In genomic region chr10:118545966-118546365, GRCm38 (mm10) we compare ENCODE assay signal across 11 mouse cellular contexts.
DNase-seq lines count a peak whose midpoint lies in the region; ATAC-seq and TF ChIP-seq lines count a peak whose summit lies in the region.
"Had no signal": no experiment of that assay in that cellular context is flagged by ENCODE, and none has a peak within 500 bp of the region (broad histone marks: within the 10 kb centered on the region; RNA-seq: fewer than 3 reads in every experiment).

No protein-coding gene starts in this region.

- WGBS in limb, embryonic 14.5 days: 13% methylated on average over 1 of the region's 1 CpGs
- WGBS in limb, embryonic 10.5 days: 19% methylated on average over 1 of the region's 1 CpGs

- H3K9me3 ChIP-seq in limb, embryonic 14.5 days (ENCODE audit: control insufficient read depth, low read length): no peaks in the 10 kb centered on the region
- no peaks in the 10 kb centered on the region for H3K9me3 ChIP-seq in limb, embryonic 10.5 days (replicated peaks)
- H3K9me3 ChIP-seq: midbrain, embryonic 12.5 days had no signal

- no peak overlapping the region for H3K4me3 ChIP-seq in limb, embryonic 14.5 days (replicated peaks; ENCODE audit: low read length)
- no peak overlapping the region for H3K4me3 ChIP-seq in limb, embryonic 10.5 days
- H3K4me3 ChIP-seq: heart, embryonic 12.5 days; midbrain, embryonic 12.5 days had no signal

- DNase-seq in cerebellum, postnatal 10 days: peak; percentile 47 to 74
- peak; percentile 48 for DNase-seq in limb, embryonic 14.5 days (ENCODE audit: low spot score)
- no peak for DNase-seq in limb, embryonic 10.5 days (ENCODE audit: low spot score)
- no peak for DNase-seq in Patski (ENCODE audit: low read depth, low spot score)
- DNase-seq in gastrocnemius, adult 8-10 months (ENCODE audit: low spot score in 2 of 2): no peak
- no peak for DNase-seq in cerebellum, postnatal 4 days (ENCODE audit: low spot score in 2 of 2)
- DNase-seq: cerebellum, adult 9-10 months had no signal

- TF ChIP-seq CTCF in Patski (IDR thresholded peaks at IDR 0.05): peak; percentile 34

- CTCF ChIA-PET in Patski (lab: Charles Lee): no interaction called here

- no peaks in the 10 kb centered on the region for H3K4me1 ChIP-seq in limb, embryonic 14.5 days (ENCODE audit: control insufficient read depth, insufficient read depth, low read length)
- H3K4me1 ChIP-seq in limb, embryonic 10.5 days: no peaks in the 10 kb centered on the region
- H3K4me1 ChIP-seq: midbrain, embryonic 12.5 days had no signal

- no peaks in the 10 kb centered on the region for H3K36me3 ChIP-seq in limb, embryonic 14.5 days (ENCODE audit: control insufficient read depth, insufficient read depth, low read length)
- H3K36me3 ChIP-seq in limb, embryonic 10.5 days: no peaks in the 10 kb centered on the region
- H3K36me3 ChIP-seq: heart, embryonic 12.5 days; midbrain, embryonic 12.5 days had no signal

- no peak overlapping the region for H3K9ac ChIP-seq in limb, embryonic 14.5 days (ENCODE audit: low read depth, low read length, severe bottlenecking)
- H3K9ac ChIP-seq: heart, embryonic 12.5 days; midbrain, embryonic 12.5 days had no signal

- H3K4me2 ChIP-seq in limb, embryonic 14.5 days (replicated peaks; ENCODE audit: low read depth, low read length, severe bottlenecking): no peak overlapping the region
- H3K4me2 ChIP-seq: heart, embryonic 12.5 days; midbrain, embryonic 12.5 days had no signal

- in situ Hi-C loops in Patski (cut with MboI; ENCODE audit: low pct_unique_long_range_greater_than_20kb): loop anchor here (25.0 kb wide), 1 partner anchor 384 kb away; no protein-coding TSS in a partner anchor

- POLR2A ChIA-PET in Patski (lab: Charles Lee): no interaction called here

- ATAC-seq in cerebellum, adult (ENCODE audit: insufficient number of reproducible peaks, low FRiP score, low TSS enrichment): no peak
- no peak for ATAC-seq in limb, embryonic 14.5 days (ENCODE audit: low FRiP score, low read depth)
- ATAC-seq in Patski: no peak
- peak; percentile 52; the same call in 1 of the 2 replicates for ATAC-seq in megakaryocyte progenitor cell, adult 5-6 weeks (replicated peaks; ENCODE audit: poor library complexity)

- TF ChIP-seq POLR2A in limb, embryonic 14.5 days (IDR thresholded peaks at IDR 0.05; ENCODE audit: borderline replicate concordance, extremely low read depth, insufficient read depth, insufficient read length): no peak

- no peak overlapping the region for H3K27ac ChIP-seq in limb, embryonic 14.5 days (replicated peaks; ENCODE audit: low read depth, low read length)
- no peak overlapping the region for H3K27ac ChIP-seq in limb, embryonic 10.5 days
- H3K27ac ChIP-seq: midbrain, embryonic 12.5 days had no signal

- no peaks in the 10 kb centered on the region for H3K27me3 ChIP-seq in limb, embryonic 14.5 days (ENCODE audit: control insufficient read depth, insufficient read depth, low read length)
- H3K27me3 ChIP-seq in limb, embryonic 10.5 days (ENCODE audit: low read depth, poor library complexity, severe bottlenecking): no peaks in the 10 kb centered on the region
- H3K27me3 ChIP-seq in Patski: no peaks in the 10 kb centered on the region
- H3K27me3 ChIP-seq: heart, embryonic 12.5 days; midbrain, embryonic 12.5 days had no signal

Comparison
In these comparisons a context has a peak if more than half of its experiments do, and no peak if none do; other contexts are left out.
1. DNase-seq: peak in cerebellum, postnatal 10 days (2 of 2) and limb, embryonic 14.5 days (single experiment); none in limb, embryonic 10.5 days (single experiment), Patski (single experiment), gastrocnemius, adult 8-10 months (0 of 2) and cerebellum, postnatal 4 days (0 of 2).